Mouse (Mus musculus): ENCODE data around the gene Nelfb.

Gene Nelfb

GRCm38 (mm10) chr2:25196172-25196954 is 14.9 kb downstream of the Nelfb start, which contains the start of gene Tor4a:
Tor4a (minus strand) TSS chr2:25196886.
- DNase-seq (ENCODE audit: low spot score) = peak; percentile 47

GRCm38 (mm10) chr2:25195211-25196156 is 15.8 kb downstream of the Nelfb start:
- no peak for DNase-seq (ENCODE audit: low spot score)

- no peak for DNase-seq (ENCODE audit: low spot score)
These were observed 16.7 kb downstream of the Nelfb start for GRCm38 (mm10) chr2:25194486-25195171.

- DNase-seq (ENCODE audit: low spot score) = no peak
These were observed 17.3 kb downstream of the Nelfb start for GRCm38 (mm10) chr2:25194006-25194405.

- peak; percentile 91 for DNase-seq (ENCODE audit: low spot score)
These were observed 17.9 kb downstream of the Nelfb start for GRCm38 (mm10) chr2:25193330-25193770.

GRCm38 (mm10) chr2:25187841-25188240 is 23.4 kb downstream of the Nelfb start:
- DNase-seq (ENCODE audit: low spot score) = no peak

GRCm38 (mm10) chr2:25186575-25186930 is 24.7 kb downstream of the Nelfb start:
- no peak for DNase-seq (ENCODE audit: low spot score)

- DNase-seq (ENCODE audit: low spot score) = no peak
These were observed 25.4 kb downstream of the Nelfb start for GRCm38 (mm10) chr2:25185625-25186574.

GRCm38 (mm10) chr2:25184496-25184895 is 26.8 kb downstream of the Nelfb start:
- no peak for DNase-seq (ENCODE audit: low spot score)

GRCm38 (mm10) chr2:25183336-25183735 is 28.0 kb downstream of the Nelfb start:
- no peak for DNase-seq (ENCODE audit: low spot score)

GRCm38 (mm10) chr2:25182664-25183063 is 28.6 kb downstream of the Nelfb start:
- DNase-seq (ENCODE audit: low spot score) = no peak

GRCm38 (mm10) chr2:25181891-25182397 is 29.3 kb downstream of the Nelfb start:
- no peak for DNase-seq (ENCODE audit: low spot score)

- DNase-seq (ENCODE audit: low spot score) = no peak
These were observed 30.1 kb downstream of the Nelfb start for GRCm38 (mm10) chr2:25180973-25181890.

GRCm38 (mm10) chr2:25180478-25180903 is 30.8 kb downstream of the Nelfb start, which contains the start of gene Nrarp:
Nrarp (plus strand) TSS chr2:25180758.
- no peak for DNase-seq (ENCODE audit: low spot score)

- DNase-seq (ENCODE audit: low spot score) = no peak
These were observed 31.6 kb downstream of the Nelfb start for GRCm38 (mm10) chr2:25179566-25180217.

- DNase-seq (ENCODE audit: low spot score) = no peak
These were observed 32.9 kb downstream of the Nelfb start for GRCm38 (mm10) chr2:25178285-25178972.

- no peak for DNase-seq (ENCODE audit: low spot score)
These were observed 33.6 kb downstream of the Nelfb start for GRCm38 (mm10) chr2:25177685-25178084.

- DNase-seq (ENCODE audit: low spot score) = no peak
These were observed 34.2 kb downstream of the Nelfb start for GRCm38 (mm10) chr2:25177076-25177475.

Data from adipocyte (in vitro differentiated cells).